Mouse (Mus musculus) spleen, adult 2 months (tissue): ENCODE measurements around the gene Slc44a3.
A peak's percentile ranks its signal among the peaks of the same experiment; 100 is the strongest.

ENCODE experiments used
- CTCF ChIP-seq: fragments of 200-500 bp; IDR thresholded peaks from 2 replicates; pipeline ENCODE4 v1.5.1; 2011; ENCODE audit warnings: mild to moderate bottlenecking, inconsistent platforms; ENCODE audit not compliant: insufficient read depth, insufficient read length, insufficient replicate concordance; ENCODE audit errors: extremely low read depth
- POLR2A ChIP-seq: fragments of 200-500 bp; IDR thresholded peaks from 2 replicates; pipeline ENCODE4 v1.6.1; 2011; ENCODE audit warnings: low read depth, low read length, inconsistent platforms

DNA sequence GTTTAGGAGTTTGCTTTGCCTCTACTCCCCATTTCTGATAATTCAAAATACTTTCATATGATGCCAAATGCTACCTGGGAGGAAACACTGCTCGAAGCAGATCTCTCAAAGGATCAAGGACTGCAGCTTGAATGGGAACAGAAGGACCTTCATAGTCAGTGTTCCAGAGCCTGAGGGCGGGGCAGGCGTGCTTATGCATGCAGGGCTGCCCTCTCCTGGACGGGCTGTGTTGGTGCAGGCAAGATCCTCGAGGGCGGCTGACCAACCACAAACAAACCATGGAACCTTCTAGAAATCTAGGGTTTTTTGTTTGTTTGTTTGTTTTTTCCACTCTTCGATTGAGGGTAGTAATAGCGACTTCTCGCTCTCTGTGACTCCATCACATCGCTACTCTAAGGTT lies 32.0 kb downstream of the Slc44a3 start:
- TF ChIP-seq CTCF (peak; percentile 98), POLR2A (no peak)
